Mouse (Mus musculus) bone marrow macrophage, adult 2 months (primary cell): ENCODE measurements around the gene Fbxl17.

Experiments used
- CTCF ChIP-seq: IDR thresholded peaks from 2 replicates; pipeline ENCODE4 v1.5.1; 2012; ENCODE audit warnings: low read depth, mild to moderate bottlenecking, low read length, moderate library complexity
- POLR2A ChIP-seq: IDR thresholded peaks from 2 replicates; pipeline ENCODE4 v1.6.1; 2012; ENCODE audit warnings: mild to moderate bottlenecking, low read depth, low read length, borderline replicate concordance

- no peak for TF ChIP-seq CTCF
- TF ChIP-seq POLR2A = no peak
Observed at GRCm38 (mm10) chr17:63114399-63115085, 385.3 kb downstream of the Fbxl17 start.
